Mouse (Mus musculus) layer of hippocampus, postnatal 14 days (tissue): ENCODE data around the gene Lst1. TPM values are rescaled to one million over a fixed set of nuclear protein-coding genes. Genes with fewer than 3 reads are reported as not detected.
"Not testable (repeated sequence)": the region's sequence is repeated elsewhere in the genome, so short reads cannot be mapped to it uniquely, and the experiment has no call there.

Source experiments
- DNase-seq, 2 experiments: peaks; one replicate each; pipeline ENCODE4 v3.0.0; 2021 to 2022; ENCODE audit warnings: low spot score in 2 of 2, mixed read lengths in 1 of 2
- long read RNA-seq, 2 experiments: library from polyadenylated mRNA; stranded (forward); transcript quantifications; one replicate each; pipeline ENCODE4 v2.0.0; 2021
- total RNA-seq, 2 experiments: library from RNA; stranded (reverse); gene quantifications; 2 replicates each; pipeline ENCODE4 v1.2.3; 2021

Lst1 gene
- 10 to 100 TPM in 1 of 2 experiments, 1 to 10 TPM in 1; 8.2 to 12.1 TPM for total RNA-seq
- long read RNA-seq, experiment 1, partial matches to known transcripts, result 0 of 1 reads
- long read RNA-seq, experiment 1, other reads (novel, unspliced or antisense), result 0 of 1 reads
- long read RNA-seq, experiment 2, partial matches to known transcripts, result 1 of 1 reads
- long read RNA-seq, experiment 2, other reads (novel, unspliced or antisense), result 0 of 1 reads

GRCm38 (mm10) chr17:35187959-35188610 is at the start of gene Lst1:
TSS of gene Lst1 (minus strand) at chr17:35188439.
- no peak for DNase-seq

DNA sequence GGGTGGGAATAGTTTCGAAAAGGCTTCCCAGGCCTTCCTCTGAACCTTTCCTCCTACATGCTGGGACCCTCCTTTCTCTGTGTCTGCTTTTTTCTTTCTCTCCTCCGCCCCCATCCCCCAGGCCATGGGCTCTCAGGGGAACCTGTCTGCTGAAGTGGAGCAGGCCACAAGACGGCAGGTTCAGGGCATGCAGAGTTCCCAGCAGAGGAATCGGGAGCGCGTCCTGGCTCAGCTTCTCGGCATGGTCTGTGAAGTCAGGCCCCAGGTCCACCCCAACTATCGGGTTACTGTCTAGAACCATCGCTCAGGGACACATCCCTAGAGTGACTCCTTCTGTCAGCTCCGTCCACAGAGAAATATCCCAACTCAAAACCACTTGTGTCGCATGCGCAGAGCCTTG is 49.3 kb upstream of the Lst1 start:
- DNase-seq, result no peak

DNA sequence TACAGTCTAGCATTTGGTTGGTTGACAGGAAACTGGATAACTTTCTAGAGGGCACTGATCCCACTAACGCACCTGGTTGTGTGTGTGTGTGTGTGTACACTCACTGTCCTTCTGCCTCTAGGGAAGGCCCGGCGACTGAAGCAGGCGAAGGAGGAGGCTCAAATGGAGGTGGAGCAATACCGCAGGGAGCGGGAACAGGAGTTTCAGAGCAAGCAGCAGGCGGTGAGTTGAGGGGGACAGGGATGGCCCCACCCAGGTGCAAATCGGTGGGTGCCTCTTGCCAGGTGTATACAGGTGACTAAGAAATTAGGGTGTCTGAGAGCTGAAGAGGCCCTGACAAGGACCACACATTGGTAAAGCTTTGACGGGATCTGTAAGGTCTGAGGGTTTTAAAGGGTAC is 48.8 kb upstream of the Lst1 start:
- DNase-seq, result no peak

- peak; percentile 99 to 100 for DNase-seq
Measured at GRCm38 (mm10) chr17:35236390-35236746, 48.1 kb upstream of the Lst1 start.

- peak; percentile 88 to 96 for DNase-seq
Measured at GRCm38 (mm10) chr17:35235614-35236389, 47.6 kb upstream of the Lst1 start, which contains the start of gene Nfkbil1. TSS of gene Nfkbil1 (minus strand) at chr17:35235792.

DNA sequence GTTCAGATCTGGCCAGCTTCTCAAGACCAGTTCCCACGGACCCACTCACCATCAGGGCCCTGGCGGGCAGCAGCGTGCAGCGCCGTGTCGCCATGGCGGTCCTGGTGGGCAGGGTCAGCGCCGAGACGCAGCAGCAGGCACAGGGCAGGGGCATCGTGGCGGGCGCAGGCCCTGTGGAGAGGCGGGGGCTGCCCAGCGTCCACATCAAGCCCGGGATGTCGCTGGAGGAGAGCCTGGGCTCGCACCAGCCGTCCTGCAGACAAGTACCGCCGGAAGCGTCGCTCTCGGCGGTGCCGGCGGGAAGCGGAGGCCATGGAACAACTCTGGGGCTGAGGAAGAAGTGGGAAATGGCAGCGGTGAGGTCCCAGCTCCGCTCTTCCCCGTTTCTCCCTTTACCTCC is 46.7 kb upstream of the Lst1 start:
- no peak for DNase-seq

GRCm38 (mm10) chr17:35234090-35234489 is 45.9 kb upstream of the Lst1 start:
- DNase-seq, result not testable (repeated sequence)

- DNase-seq, result no peak
Measured at GRCm38 (mm10) chr17:35233114-35233980, 45.1 kb upstream of the Lst1 start, which contains the start of gene Atp6v1g2. TSS of gene Atp6v1g2 (plus strand) at chr17:35233660.

DNA sequence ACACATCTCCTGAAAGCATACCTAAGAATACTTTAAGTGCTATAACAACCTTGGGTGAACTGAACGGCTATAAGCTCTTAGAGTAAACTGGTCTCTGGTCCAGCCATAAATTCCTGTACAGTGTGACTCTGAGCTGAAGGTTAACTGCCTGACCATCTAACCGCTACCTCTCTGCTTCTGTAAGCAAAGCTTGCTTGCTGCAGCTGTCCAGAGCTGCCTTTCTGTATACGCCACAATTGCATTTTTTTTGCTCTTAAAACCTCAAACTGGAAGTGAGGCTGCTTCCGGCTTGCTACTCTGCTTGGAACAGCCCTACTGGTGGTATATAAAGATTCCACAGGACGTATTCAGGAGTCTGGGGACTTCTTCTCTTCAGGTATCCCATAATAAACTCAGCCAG is 44.4 kb upstream of the Lst1 start:
- no peak for DNase-seq

GRCm38 (mm10) chr17:35232043-35232442 is 43.8 kb upstream of the Lst1 start:
- peak; percentile 83 to 86 for DNase-seq

DNA sequence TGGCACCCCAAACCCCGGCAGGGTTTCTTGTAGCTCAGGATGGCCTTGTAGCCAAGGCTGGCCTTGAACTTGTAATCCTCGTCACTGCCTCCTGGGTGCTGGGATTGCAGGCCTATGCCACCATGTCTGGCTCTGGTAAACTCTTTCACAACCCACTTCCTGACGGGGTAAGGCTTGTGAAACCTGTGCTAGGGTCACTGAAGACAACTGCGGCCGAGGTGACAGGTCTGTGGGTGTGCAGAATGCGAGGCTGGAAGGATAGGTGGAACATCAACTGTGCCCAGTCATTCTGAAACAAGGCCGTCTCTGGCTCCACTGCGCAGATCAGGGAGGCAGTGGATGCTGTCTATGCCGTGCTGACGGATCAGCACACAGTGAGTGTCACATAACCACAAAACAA is 42.8 kb upstream of the Lst1 start:
- no peak for DNase-seq

- no peak for DNase-seq
Measured at GRCm38 (mm10) chr17:35226561-35227046, 38.4 kb upstream of the Lst1 start.

- no peak for DNase-seq
Measured at GRCm38 (mm10) chr17:35225456-35225855, 37.2 kb upstream of the Lst1 start.

GRCm38 (mm10) chr17:35224641-35225040 is 36.4 kb upstream of the Lst1 start:
- DNase-seq, result no peak

DNA sequence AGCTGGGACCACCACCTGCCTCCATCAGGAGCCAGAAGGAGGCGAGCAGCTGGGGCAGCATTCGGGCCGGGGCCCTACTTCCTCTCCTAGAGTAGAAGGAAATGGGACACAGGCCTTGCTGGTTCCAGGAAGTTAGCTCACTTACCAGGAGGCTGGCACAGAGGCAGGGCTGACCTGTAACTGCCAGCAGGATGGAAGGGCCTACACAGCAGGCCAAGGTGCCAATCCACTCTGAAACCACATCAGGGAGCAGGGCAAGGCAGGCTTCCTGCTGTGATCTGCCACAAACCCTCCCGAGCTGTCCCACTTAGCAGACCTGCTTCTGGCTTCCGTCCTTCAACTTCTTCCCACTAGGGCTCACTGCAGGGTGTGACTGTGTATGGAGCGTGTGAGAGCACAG is 34.1 kb upstream of the Lst1 start:
- DNase-seq, result no peak

GRCm38 (mm10) chr17:35220156-35220952 is 32.1 kb upstream of the Lst1 start, which contains the start of gene Gm16181:
TSS of gene Gm16181 (plus strand) at chr17:35220834.
- DNase-seq, result no peak

- DNase-seq, result no peak
Measured at GRCm38 (mm10) chr17:35219601-35220041, 31.4 kb upstream of the Lst1 start.

DNA sequence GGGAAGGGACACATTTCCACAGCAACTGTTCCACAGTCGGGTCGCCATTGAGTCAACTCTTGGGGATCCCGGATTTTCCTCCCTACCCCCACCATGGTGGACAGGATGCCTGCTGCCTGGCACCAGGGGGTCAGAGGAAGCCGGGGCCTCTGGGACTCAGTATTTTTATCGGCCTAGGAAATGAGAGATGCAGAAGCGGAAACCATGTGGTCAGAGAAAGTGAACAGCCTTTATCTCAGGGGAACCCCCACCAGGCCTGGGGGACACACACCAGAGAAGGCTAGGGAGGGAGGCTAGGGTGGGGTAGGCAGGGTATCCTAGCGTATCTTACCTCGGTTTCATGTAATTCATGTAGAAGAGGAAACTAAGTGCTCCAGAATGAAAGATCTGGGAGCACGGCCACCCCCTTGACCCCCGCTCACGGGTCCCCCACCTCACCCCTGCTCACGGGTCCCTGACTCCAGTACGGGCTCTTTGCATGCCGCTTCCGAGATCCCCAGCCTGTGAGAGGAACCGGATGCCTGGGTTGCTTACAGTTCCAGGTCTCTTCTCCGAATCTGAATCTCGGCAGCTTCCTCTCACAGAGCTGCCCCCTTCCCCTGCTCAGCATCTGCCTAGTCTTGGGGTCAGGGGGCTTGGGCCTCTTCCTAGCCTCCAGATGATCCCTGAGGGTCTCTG is 30.4 kb upstream of the Lst1 start:
- DNase-seq, result no peak

DNA sequence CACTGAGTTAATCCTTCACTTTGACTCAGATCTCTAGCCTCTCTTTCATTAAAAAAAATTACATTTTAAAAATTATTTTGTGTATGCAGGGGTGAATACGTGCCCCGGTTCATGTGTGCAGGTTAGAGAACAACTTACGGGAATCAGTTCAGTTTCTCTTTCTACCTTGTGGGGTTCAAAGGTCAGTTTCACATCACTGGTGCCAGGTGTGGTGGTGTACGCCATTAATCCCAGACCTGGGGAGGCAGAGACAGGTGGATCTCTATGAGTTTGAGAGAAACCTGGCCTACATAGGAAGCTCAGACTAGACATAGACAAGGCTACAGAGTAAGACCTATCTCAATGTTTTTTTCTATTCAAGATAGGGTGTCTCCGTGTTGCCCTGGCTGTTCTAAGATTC is 24.8 kb upstream of the Lst1 start:
- no peak for DNase-seq

DNA sequence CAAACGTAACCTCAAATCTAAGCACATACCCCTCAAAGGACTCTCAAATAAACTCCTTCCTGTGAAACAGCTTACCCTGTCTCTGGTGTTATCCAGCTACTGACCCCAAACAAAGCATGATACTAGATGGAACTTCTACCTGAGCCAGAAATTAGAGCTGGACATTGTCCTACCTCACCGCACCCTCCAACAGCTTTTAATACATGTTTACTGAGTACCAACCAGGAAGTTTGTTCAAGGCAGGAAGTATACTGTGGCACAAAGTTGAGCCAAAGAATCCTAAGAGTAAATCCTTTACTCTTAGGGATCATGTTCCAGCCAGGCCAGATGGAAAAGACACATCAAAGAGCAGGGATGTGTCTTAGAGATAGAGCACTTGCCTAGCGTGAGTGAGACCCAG is 22.4 kb upstream of the Lst1 start:
- DNase-seq, result no peak
